Comparison of ENCODE assay signal across 1 mouse cellular context in the genomic region with DNA sequence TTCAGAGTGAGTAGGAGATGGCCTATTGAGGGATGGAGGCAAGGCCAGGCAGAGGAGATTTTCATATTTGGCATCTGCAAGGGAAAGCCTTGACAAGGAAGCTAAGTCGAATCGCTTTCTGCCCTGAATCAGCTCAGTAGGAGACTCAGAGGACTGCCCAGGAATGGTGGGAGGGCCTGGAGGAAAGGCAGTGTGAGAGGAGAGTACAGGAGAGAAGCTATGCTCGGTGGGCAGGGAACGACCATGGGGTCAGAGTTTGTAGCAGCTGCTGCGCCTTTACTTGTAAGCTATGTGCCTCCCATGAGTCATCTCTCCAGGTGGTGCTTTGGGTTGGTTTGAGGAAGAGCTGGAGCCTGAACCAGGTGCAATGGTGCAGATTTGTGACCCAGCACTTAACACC.
TF ChIP-seq lines count a peak whose summit lies in the region.

No protein-coding gene starts in this region.

TF ChIP-seq in MEL, 35 proteins besides CTCF, POLR2A, EP300 and RAD21 (continued from another document):
- TF ChIP-seq ETS1 (IDR thresholded peaks at IDR 0.05; ENCODE audit: low read depth, low read length) = peak; percentile 47; the same call in 1 of the 2 replicates
- no peak for TF ChIP-seq POLR2AphosphoS5 (IDR thresholded peaks at IDR 0.05; ENCODE audit: borderline replicate concordance, low read depth, low read length)
